Mouse (Mus musculus) kidney, adult 2 months (tissue): ENCODE measurements around the gene Klhl33. TPM values are rescaled to one million over a fixed set of nuclear protein-coding genes. Genes with fewer than 3 reads are reported as not detected.
"Not testable (repeated sequence)": the region's sequence is repeated elsewhere in the genome, so short reads cannot be mapped to it uniquely, and the experiment has no call there.

Experiments
- DNase-seq: peaks from one replicate; pipeline ENCODE4 v3.0.0; 2021
- H3K27ac ChIP-seq: fragments of 200-500 bp; 2 replicates; pipeline ENCODE4 v1.5.1; 2012; ENCODE audit warnings: low read depth, low read length, control low read depth, inconsistent platforms; ENCODE audit not compliant: insufficient read depth
- H3K27me3 ChIP-seq: fragments of 200-500 bp; replicated peaks from 2 replicates; pipeline ENCODE4 v1.6.1; 2012; ENCODE audit warnings: mild to moderate bottlenecking, moderate library complexity, low read length, inconsistent platforms; ENCODE audit not compliant: control insufficient read depth, insufficient read depth
- H3K36me3 ChIP-seq: fragments of 200-500 bp; 2 replicates; pipeline ENCODE4 v1.6.1; 2012; ENCODE audit warnings: mild to moderate bottlenecking, moderate library complexity, low read length, inconsistent platforms; ENCODE audit not compliant: control insufficient read depth, insufficient read depth
- H3K4me1 ChIP-seq: fragments of 200-500 bp; 2 replicates; pipeline ENCODE4 v1.6.1; 2011; ENCODE audit warnings: low read length; ENCODE audit not compliant: control insufficient read depth, insufficient read depth
- H3K4me3 ChIP-seq: fragments of 200-500 bp; 2 replicates; pipeline ENCODE4 v1.5.1; 2011; ENCODE audit warnings: mild to moderate bottlenecking, low read depth, low read length, control low read depth; ENCODE audit not compliant: insufficient read depth
- CTCF ChIP-seq: fragments of 200-500 bp; conservative IDR thresholded peaks from 2 replicates; pipeline ENCODE4 v1.5.1; 2011; ENCODE audit warnings: low read depth, mild to moderate bottlenecking, control low read depth, low read length, moderate library complexity, mixed read lengths; ENCODE audit not compliant: insufficient read depth, insufficient read length
- POLR2A ChIP-seq: fragments of 200-500 bp; IDR thresholded peaks from one replicate; pipeline ENCODE4 v1.6.1; 2011; ENCODE audit warnings: low read depth, low read length, control low read depth
- WGBS: fragments of 180-500 bp; shearing (Covaris S2); methylation state at CpG from one replicate; pipeline ENCODE4 v1.1.7; 2018; 5-methylcytosine and 5-hydroxymethylcytosine counted together
- polyA plus RNA-seq: library from polyadenylated mRNA; depleted of rRNA; stranded (reverse); fragments of >200 nt; gene quantifications from 2 replicates; pipeline ENCODE4 v1.2.3, GENCODE M21; 2012; rRNA removed

Gene Klhl33
- 0.34 and 1.2 TPM in 2 replicates for polyA plus RNA-seq

- TF ChIP-seq CTCF (no peak), POLR2A (no peak)
- Histone ChIP-seq H3K4me1 (no peaks in the 10 kb centered on the region), H3K36me3 (no peaks in the 10 kb centered on the region), H3K27me3 (no peaks in the 10 kb centered on the region), H3K4me3 (peak within 1 kb of the TSS; percentile 34), H3K27ac (peak within 1 kb of the TSS; percentile 18; the same call in 1 of the 2 replicates)
- 70% methylated on average over 7 of the region's 7 CpGs for WGBS
- no peak for DNase-seq
These were observed at the start of gene Klhl33 for GRCm38 (mm10) chr14:50897374-50897765. Klhl33 (minus strand) TSS chr14:50897507.

DNA sequence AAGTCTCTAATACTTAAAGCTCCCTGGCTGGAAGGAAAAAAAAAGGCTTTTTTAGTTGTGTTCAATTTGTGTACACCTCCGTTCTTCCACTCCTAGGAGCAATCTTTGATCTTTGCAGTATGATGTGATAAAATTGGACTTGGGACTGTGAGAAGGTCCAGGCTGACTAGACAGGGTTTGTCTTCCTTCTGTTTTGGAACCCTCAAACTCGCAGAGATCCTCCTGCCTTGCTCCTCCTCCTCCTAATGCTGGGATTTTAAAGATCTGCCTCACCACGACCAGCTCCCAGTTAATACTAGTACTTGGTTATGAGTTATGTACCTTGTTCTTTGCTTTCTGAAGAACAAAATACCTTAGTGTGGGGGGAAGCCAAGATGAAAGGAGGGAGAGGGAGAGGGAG, 48.2 kb upstream of the Klhl33 start:
- peak; percentile 64 for DNase-seq
- not testable (repeated sequence) for H3K4me1 ChIP-seq, H3K27me3 ChIP-seq, H3K36me3 ChIP-seq
- 10% methylated on average over 3 of the region's 3 CpGs for WGBS
- Histone ChIP-seq H3K4me3 (peak overlapping the region; percentile 34), H3K27ac (peak overlapping the region; percentile 89)

GRCm38 (mm10) chr14:50945081-50945480, 47.8 kb upstream of the Klhl33 start:
- H3K4me3 ChIP-seq, result peak overlapping the region; percentile 98
- peak overlapping the region; percentile 89 for H3K27ac ChIP-seq
- H3K27me3 ChIP-seq, H3K36me3 ChIP-seq, DNase-seq, H3K4me1 ChIP-seq: not testable (repeated sequence)
- WGBS, result 3% methylated on average over 6 of the region's 6 CpGs

DNA sequence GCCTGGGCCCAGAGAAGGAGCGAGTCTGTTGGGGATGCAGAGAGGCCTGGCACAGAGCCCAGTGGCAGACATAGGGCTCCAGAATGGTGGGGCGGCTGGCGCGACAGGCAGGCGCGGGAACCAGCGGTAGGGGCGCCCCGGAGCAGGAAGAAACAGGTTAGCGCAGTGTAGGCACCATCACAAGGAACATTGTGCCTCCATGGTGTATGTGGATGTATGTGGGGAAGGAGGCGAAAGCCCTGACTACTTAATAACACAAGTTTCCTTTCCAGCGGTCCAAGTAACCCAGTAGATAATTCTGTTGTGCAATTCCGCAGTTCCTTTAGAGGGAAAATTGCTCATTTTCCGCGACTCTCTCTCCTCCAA, 47.3 kb upstream of the Klhl33 start:
- DNase-seq, H3K27me3 ChIP-seq, H3K4me1 ChIP-seq, H3K36me3 ChIP-seq: not testable (repeated sequence)
- TF ChIP-seq CTCF, result 0 out of 2 replicates have a peak, but pooled peaks have one; percentile 14
- H3K27ac ChIP-seq, result peak overlapping the region; percentile 89
- 2% methylated on average over 15 of the region's 15 CpGs for WGBS
- peak overlapping the region; percentile 98 for H3K4me3 ChIP-seq

GRCm38 (mm10) chr14:50943932-50944667, 46.8 kb upstream of the Klhl33 start, which contains the start of gene Gm49342:
Gm49342 (plus strand) TSS chr14:50944517.
- Histone ChIP-seq H3K27ac (peak within 1 kb of the TSS; percentile 89), H3K27me3 (no peaks in the 10 kb centered on the region), H3K36me3 (no peaks in the 10 kb centered on the region), H3K4me3 (peak within 1 kb of the TSS; percentile 98), H3K4me1 (peaks cover 3% of the 10 kb centered on the region; the same call in 1 of the 2 replicates)
- peak; percentile 98 for DNase-seq
- TF ChIP-seq POLR2A (peak; percentile 99), CTCF (peak; percentile 40)
- WGBS, result 13% methylated on average over 31 of the region's 31 CpGs

GRCm38 (mm10) chr14:50938940-50939339, 41.6 kb upstream of the Klhl33 start:
- Histone ChIP-seq H3K36me3 (no peaks in the 10 kb centered on the region), H3K27ac (no peak overlapping the region), H3K4me3 (no peak overlapping the region), H3K27me3 (no peaks in the 10 kb centered on the region), H3K4me1 (peaks cover 2% of the 10 kb centered on the region; the same call in 1 of the 2 replicates)
- TF ChIP-seq CTCF, result no peak
- TF ChIP-seq POLR2A, result no peak
- WGBS, result 38% methylated on average over 2 of the region's 2 CpGs
- DNase-seq, result no peak

DNA sequence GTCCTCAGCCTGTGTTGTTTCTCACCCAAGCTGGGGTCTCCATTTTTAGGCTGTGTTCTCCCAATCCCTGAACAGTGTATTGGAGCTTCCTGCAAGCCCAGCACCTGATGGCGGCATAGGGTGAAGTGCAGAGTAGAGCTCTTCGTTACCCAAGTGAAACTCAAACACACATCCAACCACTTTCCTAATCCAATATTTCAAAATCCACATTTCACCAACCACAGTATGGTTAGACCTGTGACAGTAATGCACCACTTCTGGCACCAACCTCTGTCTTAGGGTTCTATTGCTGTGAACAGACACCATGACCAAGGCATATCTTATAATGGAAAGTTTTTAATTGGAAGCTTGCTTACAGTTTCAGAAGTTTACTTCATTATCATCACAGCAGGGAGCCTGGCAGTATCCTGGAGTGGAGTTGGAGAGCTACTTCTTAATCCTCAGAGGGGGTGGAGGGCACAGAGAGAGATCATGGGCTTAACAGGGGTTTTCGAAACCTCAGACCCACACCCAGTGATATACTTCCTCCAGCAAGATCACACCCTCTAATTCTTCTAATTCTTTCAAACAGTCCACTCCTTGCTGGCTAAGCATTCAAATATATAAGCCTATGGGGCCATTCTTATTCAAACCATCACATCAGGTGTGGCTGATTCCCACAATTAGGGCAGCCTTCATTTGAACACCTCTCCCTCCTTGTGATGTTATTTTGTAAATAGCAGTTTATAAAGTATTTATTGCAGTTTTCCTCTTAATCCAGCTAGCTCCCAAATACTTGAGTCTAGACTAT, 41.0 kb upstream of the Klhl33 start:
- Histone ChIP-seq H3K4me3 (no peak overlapping the region), H3K4me1 (no peaks in the 10 kb centered on the region), H3K27me3 (no peaks in the 10 kb centered on the region), H3K36me3 (no peaks in the 10 kb centered on the region), H3K27ac (no peak overlapping the region)
- TF ChIP-seq POLR2A (no peak), CTCF (no peak)
- no peak for DNase-seq
- 90% methylated on average over 3 of the region's 3 CpGs for WGBS
